Mouse (Mus musculus) c-Kit-positive CD71-positive TER-119-negative erythroid progenitor cells, embryonic 14.5 days (primary cell): ENCODE measurements around the gene Dbnl.
"Not testable (repeated sequence)": the region's sequence is repeated elsewhere in the genome, so short reads cannot be mapped to it uniquely, and the experiment has no call there.

Experiments
- DNase-seq: peaks from one replicate; pipeline ENCODE4 v3.0.0-alpha.2; 2013; ENCODE audit warnings: low read depth

Dbnl gene

DNA sequence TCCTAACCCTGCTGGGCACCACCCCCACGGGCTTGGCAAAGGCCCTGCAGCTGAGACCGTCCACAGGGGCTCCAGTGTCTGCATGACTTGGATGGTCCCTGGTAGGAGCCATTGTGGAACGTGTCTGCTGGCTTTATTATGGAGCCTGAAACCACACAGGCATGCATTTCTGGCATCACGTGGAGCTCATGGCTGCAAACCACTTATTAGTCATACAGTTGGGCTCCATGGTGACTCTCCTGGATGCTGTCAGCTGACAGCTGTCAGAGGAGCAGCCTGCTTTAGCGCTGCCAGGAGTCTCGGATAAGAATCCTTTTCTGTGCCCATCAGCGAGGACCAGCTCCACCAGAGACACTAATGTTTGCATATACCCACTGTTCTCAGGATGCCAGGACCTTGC, 7.4 kb downstream of the Dbnl start:
- DNase-seq = no peak

GRCm38 (mm10) chr11:5796939-5797338, 8.7 kb downstream of the Dbnl start:
- no peak for DNase-seq

- no peak for DNase-seq
Measured at GRCm38 (mm10) chr11:5797371-5797770, 9.1 kb downstream of the Dbnl start.

- DNase-seq = no peak
Measured at GRCm38 (mm10) chr11:5797928-5798327, 9.6 kb downstream of the Dbnl start.

- DNase-seq = no peak
Measured at GRCm38 (mm10) chr11:5799621-5800490, 11.6 kb downstream of the Dbnl start.

DNA sequence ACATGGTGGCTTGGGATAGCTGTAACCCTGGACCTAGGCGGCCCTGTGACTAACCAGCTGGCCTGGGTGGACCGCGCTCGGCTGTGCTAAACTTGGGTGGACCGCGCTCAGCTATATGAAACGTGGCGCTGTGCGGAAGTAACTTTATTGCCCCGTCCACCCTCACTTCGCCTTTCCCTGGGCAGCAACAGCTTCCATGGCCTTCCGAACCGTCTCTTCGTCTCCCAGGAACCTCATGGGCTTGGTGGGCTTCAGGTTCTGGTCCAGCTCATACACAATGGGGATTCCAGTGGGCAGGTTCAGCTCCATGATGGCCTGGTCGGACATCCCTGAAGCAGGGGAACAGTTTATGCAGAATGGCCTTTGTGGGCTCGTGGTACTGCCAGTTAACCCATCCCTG, 13.2 kb downstream of the Dbnl start:
- no peak for DNase-seq

GRCm38 (mm10) chr11:5802005-5802404, 13.7 kb downstream of the Dbnl start:
- DNase-seq = no peak

GRCm38 (mm10) chr11:5802457-5803217, 14.3 kb downstream of the Dbnl start:
- DNase-seq = no peak

DNA sequence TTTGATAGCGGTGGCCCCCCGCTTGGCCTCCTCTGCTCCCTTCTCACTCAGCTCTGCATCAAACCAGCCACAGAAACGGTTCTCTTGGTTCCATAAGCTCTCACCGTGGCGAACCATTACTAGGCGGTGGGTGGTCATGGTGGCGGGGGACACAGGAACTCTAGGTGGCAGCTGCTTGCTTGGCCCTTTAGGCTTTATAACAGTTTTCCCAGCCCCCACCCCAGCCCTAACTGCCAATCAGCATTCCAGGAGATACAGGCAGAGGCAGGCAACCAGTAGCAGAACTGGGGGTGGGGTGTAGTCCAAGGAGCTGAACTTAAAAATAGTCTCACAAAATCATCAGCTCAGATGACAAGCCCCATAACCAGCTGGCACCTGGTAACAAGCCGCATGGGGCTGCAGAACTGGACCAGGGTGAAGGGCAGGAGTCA, 15.3 kb downstream of the Dbnl start, which contains the start of gene Pgam2:
Pgam2 (minus strand) TSS at position 183 of the 431 bp plus-strand sequence.
- no peak for DNase-seq

GRCm38 (mm10) chr11:5804174-5804573, 15.9 kb downstream of the Dbnl start:
- DNase-seq = no peak

- no peak for DNase-seq
Measured at GRCm38 (mm10) chr11:5805711-5806110, 17.4 kb downstream of the Dbnl start.

DNA sequence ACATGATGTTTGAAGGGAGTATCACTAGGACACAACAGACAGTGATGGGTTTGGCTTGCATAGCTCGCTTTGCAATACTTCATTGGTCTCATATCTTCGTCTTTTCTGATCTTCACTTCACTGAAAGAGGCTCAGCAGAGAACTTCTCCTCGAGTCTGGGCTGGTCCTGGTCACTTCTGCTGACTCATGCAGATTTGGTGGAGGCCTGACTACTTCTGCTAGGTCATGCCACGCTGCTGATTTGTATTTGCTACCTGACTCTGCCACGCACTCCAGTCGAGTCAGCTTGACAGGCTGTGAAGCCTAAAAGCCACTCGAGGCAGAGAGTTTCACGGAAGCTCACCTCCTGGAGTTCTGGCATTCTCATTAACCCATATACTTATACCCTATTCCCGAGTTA, 19.7 kb downstream of the Dbnl start:
- DNase-seq = no peak

- not testable (repeated sequence) for DNase-seq
Measured at GRCm38 (mm10) chr11:5809487-5809886, 21.2 kb downstream of the Dbnl start.

GRCm38 (mm10) chr11:5813381-5813780, 25.1 kb downstream of the Dbnl start:
- no peak for DNase-seq

GRCm38 (mm10) chr11:5819223-5819622, 30.9 kb downstream of the Dbnl start:
- no peak for DNase-seq

- DNase-seq = no peak
Measured at GRCm38 (mm10) chr11:5825432-5825831, 37.1 kb downstream of the Dbnl start.

DNA sequence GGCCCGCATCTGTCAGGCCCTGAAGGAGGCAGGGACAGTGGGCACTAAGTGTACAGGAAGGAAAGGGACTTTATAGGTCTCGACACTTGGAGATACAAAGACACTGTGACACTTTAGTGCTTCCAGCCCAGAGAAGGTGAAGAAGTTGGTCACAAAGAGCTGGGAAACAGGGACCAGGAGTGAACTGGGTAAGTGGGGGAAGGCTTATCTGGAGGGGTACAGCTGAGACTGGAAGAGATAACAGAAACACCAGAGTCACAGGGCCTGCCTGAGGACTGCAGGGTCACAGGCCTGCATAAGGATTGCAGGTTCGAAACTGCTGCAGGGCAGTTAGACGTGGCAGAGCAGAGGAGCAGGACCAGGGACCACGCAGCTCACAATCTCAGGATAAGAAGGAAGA, 39.6 kb downstream of the Dbnl start:
- DNase-seq = no peak

- DNase-seq = no peak
Measured at GRCm38 (mm10) chr11:5828509-5829191, 40.4 kb downstream of the Dbnl start.

GRCm38 (mm10) chr11:5829327-5829726, 41.0 kb downstream of the Dbnl start:
- no peak for DNase-seq

GRCm38 (mm10) chr11:5834506-5834905, 46.2 kb downstream of the Dbnl start:
- no peak for DNase-seq

GRCm38 (mm10) chr11:5835057-5835456, 46.8 kb downstream of the Dbnl start:
- DNase-seq = no peak

DNA sequence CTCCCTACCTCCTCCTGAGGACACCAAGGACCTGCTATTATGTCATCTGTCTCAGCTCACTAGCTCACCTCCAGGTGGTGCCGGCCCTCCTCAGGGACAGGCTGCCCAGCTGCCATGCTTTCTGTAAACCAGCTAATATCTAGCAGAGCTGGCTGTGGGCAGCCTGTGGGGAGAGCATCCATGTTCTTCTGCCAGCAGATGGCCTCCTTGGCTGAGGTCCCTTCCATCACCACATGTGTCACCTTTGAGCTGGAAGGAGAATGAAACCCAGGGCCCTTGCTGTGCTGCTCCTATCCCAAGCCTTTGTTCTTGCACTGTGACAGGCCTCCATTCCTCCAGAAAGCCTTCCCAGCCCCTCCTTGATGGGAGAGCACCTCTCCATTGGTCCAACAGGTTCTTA, 47.8 kb downstream of the Dbnl start:
- no peak for DNase-seq
